Mouse (Mus musculus) heart, adult 2 months (tissue): ENCODE measurements around the gene Hoxb4.

Experiments
- CTCF ChIP-seq: fragments of 200-600 bp; IDR thresholded peaks from 2 replicates; pipeline ENCODE4 v1.8.1; 2022; ENCODE audit warnings: antibody characterized with exemption, mild to moderate bottlenecking, moderate library complexity
- POLR2A ChIP-seq: fragments of 200-500 bp; IDR thresholded peaks from 2 replicates; pipeline ENCODE4 v1.6.1; 2011; ENCODE audit warnings: mild to moderate bottlenecking, low read depth, low read length, control low read depth; ENCODE audit not compliant: insufficient read depth

DNA sequence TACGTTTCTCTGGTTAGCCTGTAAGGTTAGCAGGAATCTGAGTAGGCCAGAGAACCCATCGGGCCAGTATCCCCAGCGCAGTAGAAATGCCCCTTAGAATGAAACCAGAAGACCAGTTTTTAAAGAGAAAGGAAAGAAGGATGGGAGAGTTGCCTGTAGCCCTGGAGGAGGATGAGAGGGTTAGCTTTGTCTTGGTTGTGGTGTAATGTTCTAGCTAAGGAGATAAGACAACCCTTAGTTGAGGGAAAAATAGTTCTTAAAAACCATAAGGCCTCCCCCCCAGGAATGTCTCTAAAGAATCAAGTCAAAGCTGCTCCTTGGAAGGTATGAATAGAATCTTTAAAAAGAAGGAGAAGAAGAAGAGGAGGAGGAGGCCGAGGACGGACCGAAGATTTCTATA is 4.7 kb downstream of the Hoxb4 start:
- no peak for TF ChIP-seq POLR2A
- TF ChIP-seq CTCF: no peak
